Mouse (Mus musculus) limb, embryonic 10.5 days (tissue): ENCODE results near the gene Gcsh. TPM values are rescaled to one million over a fixed set of nuclear protein-coding genes. Genes with fewer than 3 reads are reported as not detected.

Experiments used
- DNase-seq: peaks from one replicate; pipeline ENCODE4 v3.0.0-alpha.2; 2017; ENCODE audit warnings: low spot score
- H3K27ac ChIP-seq: fragments of 300-500 bp; sonication (generic); 2 replicates; pipeline ENCODE4 v1.5.1; 2016; ENCODE audit warnings: mild to moderate bottlenecking
- H3K27me3 ChIP-seq: fragments of 300-500 bp; sonication (generic); 2 replicates; pipeline ENCODE4 v1.6.1; 2016; ENCODE audit warnings: low read depth, mild to moderate bottlenecking; ENCODE audit not compliant: poor library complexity, severe bottlenecking
- H3K36me3 ChIP-seq: fragments of 300-500 bp; sonication (generic); 2 replicates; pipeline ENCODE4 v1.6.1; 2016; ENCODE audit warnings: mild to moderate bottlenecking, moderate library complexity
- H3K4me1 ChIP-seq: fragments of 300-500 bp; sonication (generic); 2 replicates; pipeline ENCODE4 v1.6.1; 2016
- H3K4me3 ChIP-seq: fragments of 300-500 bp; sonication (generic); 2 replicates; pipeline ENCODE4 v1.5.1; 2016; ENCODE audit warnings: mild to moderate bottlenecking, moderate library complexity
- H3K9me3 ChIP-seq: fragments of 300-500 bp; sonication (generic); replicated peaks from 2 replicates; pipeline ENCODE4 v1.6.1; 2016; ENCODE audit warnings: mild to moderate bottlenecking
- WGBS: fragments of 180-500 bp; shearing (Covaris S2); methylation state at CpG from one replicate; pipeline ENCODE4 v1.1.7; 2016; 5-methylcytosine and 5-hydroxymethylcytosine counted together
- polyA plus RNA-seq: library from polyadenylated mRNA; unstranded; fragments of >200 nt; fragmentation: Nextera tagmentation; extraction: Ambion mirVana; gene quantifications from 2 replicates; pipeline ENCODE4 v1.2.1, GENCODE M21; 2016

Gcsh gene
- polyA plus RNA-seq, 1 experiment from 2014 or later, result 175 TPM

- no peaks in the 10 kb centered on the region for H3K9me3 ChIP-seq
- no peak overlapping the region for H3K4me3 ChIP-seq
- no peak overlapping the region for H3K27ac ChIP-seq
- DNase-seq, result no peak
- peaks cover 47% of the 10 kb centered on the region for H3K36me3 ChIP-seq
- H3K4me1 ChIP-seq, result no peaks in the 10 kb centered on the region
- H3K27me3 ChIP-seq, result no peaks in the 10 kb centered on the region
- WGBS, result 89% methylated on average over 8 of the region's 8 CpGs
Measured at GRCm38 (mm10) chr8:116952428-116952827, 40.9 kb downstream of the Gcsh start.

GRCm38 (mm10) chr8:116951778-116952177 is 41.6 kb downstream of the Gcsh start:
- H3K27ac ChIP-seq, result no peak overlapping the region
- 95% methylated on average over 2 of the region's 2 CpGs for WGBS

GRCm38 (mm10) chr8:116951369-116951768 is 42.0 kb downstream of the Gcsh start:
- Histone ChIP-seq H3K4me3 (no peak overlapping the region), H3K27ac (no peak overlapping the region), H3K4me1 (peaks cover 3% of the 10 kb centered on the region), H3K9me3 (no peaks in the 10 kb centered on the region), H3K36me3 (peaks cover 37% of the 10 kb centered on the region), H3K27me3 (no peaks in the 10 kb centered on the region)
- 87% methylated on average over 5 of the region's 5 CpGs for WGBS
- DNase-seq, result no peak

More at GRCm38 (mm10) chr8:116951778-116952177, 41.6 kb downstream of the Gcsh start:
- Histone ChIP-seq H3K27me3 (no peaks in the 10 kb centered on the region), H3K9me3 (no peaks in the 10 kb centered on the region), H3K36me3 (peaks cover 41% of the 10 kb centered on the region), H3K4me1 (no peaks in the 10 kb centered on the region), H3K4me3 (no peak overlapping the region)
- no peak for DNase-seq

GRCm38 (mm10) chr8:116947589-116947988 is 45.7 kb downstream of the Gcsh start:
- WGBS, result 85% methylated on average over 7 of the region's 7 CpGs
- Histone ChIP-seq H3K36me3 (peaks cover 3% of the 10 kb centered on the region; the same call in 1 of the 2 replicates), H3K9me3 (no peaks in the 10 kb centered on the region), H3K4me3 (no peak overlapping the region), H3K27me3 (no peaks in the 10 kb centered on the region), H3K27ac (no peak overlapping the region), H3K4me1 (peaks cover 23% of the 10 kb centered on the region)
- no peak for DNase-seq

- no peak overlapping the region for H3K4me3 ChIP-seq
- H3K9me3 ChIP-seq, result no peaks in the 10 kb centered on the region
- peaks cover 3% of the 10 kb centered on the region; the same call in 1 of the 2 replicates for H3K36me3 ChIP-seq
- WGBS, result 94% methylated on average over 6 of the region's 6 CpGs
- H3K27me3 ChIP-seq, result no peaks in the 10 kb centered on the region
- H3K27ac ChIP-seq, result no peak overlapping the region
- no peak for DNase-seq
- H3K4me1 ChIP-seq, result peaks cover 23% of the 10 kb centered on the region
Measured at GRCm38 (mm10) chr8:116946851-116947250, 46.5 kb downstream of the Gcsh start.

GRCm38 (mm10) chr8:116946268-116946838 is 47.0 kb downstream of the Gcsh start:
- 86% methylated on average over 21 of the region's 21 CpGs for WGBS
- no peak for DNase-seq
- no peak overlapping the region for H3K4me3 ChIP-seq
- no peaks in the 10 kb centered on the region for H3K27me3 ChIP-seq
- no peaks in the 10 kb centered on the region for H3K9me3 ChIP-seq
- peaks cover 4% of the 10 kb centered on the region; the same call in 1 of the 2 replicates for H3K36me3 ChIP-seq
- no peak overlapping the region for H3K27ac ChIP-seq
- H3K4me1 ChIP-seq, result peaks cover 23% of the 10 kb centered on the region

GRCm38 (mm10) chr8:116945169-116945910 is 48.0 kb downstream of the Gcsh start:
- no peak for DNase-seq
- Histone ChIP-seq H3K9me3 (no peaks in the 10 kb centered on the region), H3K27me3 (no peaks in the 10 kb centered on the region), H3K36me3 (peaks cover 13% of the 10 kb centered on the region), H3K27ac (no peak overlapping the region), H3K4me1 (peaks cover 23% of the 10 kb centered on the region), H3K4me3 (no peak overlapping the region)
- WGBS, result 93% methylated on average over 9 of the region's 9 CpGs

GRCm38 (mm10) chr8:116944385-116944696 is 49.0 kb downstream of the Gcsh start:
- no peaks in the 10 kb centered on the region for H3K27me3 ChIP-seq
- no peak for DNase-seq
- WGBS, result 22% methylated on average over 4 of the region's 4 CpGs
- peaks cover 17% of the 10 kb centered on the region for H3K36me3 ChIP-seq
- no peaks in the 10 kb centered on the region for H3K9me3 ChIP-seq
- peaks cover 23% of the 10 kb centered on the region for H3K4me1 ChIP-seq
- peak overlapping the region; percentile 96 for H3K4me3 ChIP-seq
- no peak overlapping the region for H3K27ac ChIP-seq

GRCm38 (mm10) chr8:116943555-116944384 is 49.6 kb downstream of the Gcsh start:
- Histone ChIP-seq H3K27ac (peak overlapping the region; percentile 85), H3K4me1 (peaks cover 23% of the 10 kb centered on the region), H3K27me3 (no peaks in the 10 kb centered on the region), H3K4me3 (peak overlapping the region; percentile 96), H3K9me3 (no peaks in the 10 kb centered on the region), H3K36me3 (peaks cover 18% of the 10 kb centered on the region)
- DNase-seq, result peak; percentile 51
- 2% methylated on average over 62 of the region's 62 CpGs for WGBS

- Histone ChIP-seq H3K4me3 (peak within 1 kb of the TSS; percentile 96), H3K36me3 (peaks cover 24% of the 10 kb centered on the region), H3K9me3 (no peaks in the 10 kb centered on the region), H3K27me3 (no peaks in the 10 kb centered on the region), H3K4me1 (peaks cover 23% of the 10 kb centered on the region), H3K27ac (peak within 1 kb of the TSS; percentile 85)
- DNase-seq, result peak; percentile 93
- WGBS, result 1% methylated on average over 46 of the region's 46 CpGs
Measured at GRCm38 (mm10) chr8:116943161-116943554, 50.2 kb downstream of the Gcsh start, which contains the start of gene Atmin. TSS of gene Atmin (plus strand) at chr8:116943393.

- Histone ChIP-seq H3K27ac (no peak overlapping the region), H3K27me3 (no peaks in the 10 kb centered on the region), H3K9me3 (no peaks in the 10 kb centered on the region), H3K4me3 (no peak overlapping the region), H3K36me3 (peaks cover 31% of the 10 kb centered on the region), H3K4me1 (peaks cover 23% of the 10 kb centered on the region)
- 83% methylated on average over 12 of the region's 12 CpGs for WGBS
- DNase-seq, result no peak
Measured at GRCm38 (mm10) chr8:116942284-116943058, 50.9 kb downstream of the Gcsh start.

GRCm38 (mm10) chr8:116935506-116935905 is 57.8 kb downstream of the Gcsh start:
- Histone ChIP-seq H3K27ac (no peak overlapping the region), H3K9me3 (no peaks in the 10 kb centered on the region), H3K27me3 (no peaks in the 10 kb centered on the region), H3K4me1 (no peaks in the 10 kb centered on the region), H3K4me3 (no peak overlapping the region), H3K36me3 (peaks cover 89% of the 10 kb centered on the region)
- 86% methylated on average over 6 of the region's 6 CpGs for WGBS
- no peak for DNase-seq
